Mouse (Mus musculus): ENCODE measurements around the gene Hsf4. TPM values are rescaled to one million over a fixed set of nuclear protein-coding genes. Genes with fewer than 3 reads are reported as not detected.

The Hsf4 gene
- polyA plus RNA-seq, 1 experiment, result 2.0 TPM

DNA sequence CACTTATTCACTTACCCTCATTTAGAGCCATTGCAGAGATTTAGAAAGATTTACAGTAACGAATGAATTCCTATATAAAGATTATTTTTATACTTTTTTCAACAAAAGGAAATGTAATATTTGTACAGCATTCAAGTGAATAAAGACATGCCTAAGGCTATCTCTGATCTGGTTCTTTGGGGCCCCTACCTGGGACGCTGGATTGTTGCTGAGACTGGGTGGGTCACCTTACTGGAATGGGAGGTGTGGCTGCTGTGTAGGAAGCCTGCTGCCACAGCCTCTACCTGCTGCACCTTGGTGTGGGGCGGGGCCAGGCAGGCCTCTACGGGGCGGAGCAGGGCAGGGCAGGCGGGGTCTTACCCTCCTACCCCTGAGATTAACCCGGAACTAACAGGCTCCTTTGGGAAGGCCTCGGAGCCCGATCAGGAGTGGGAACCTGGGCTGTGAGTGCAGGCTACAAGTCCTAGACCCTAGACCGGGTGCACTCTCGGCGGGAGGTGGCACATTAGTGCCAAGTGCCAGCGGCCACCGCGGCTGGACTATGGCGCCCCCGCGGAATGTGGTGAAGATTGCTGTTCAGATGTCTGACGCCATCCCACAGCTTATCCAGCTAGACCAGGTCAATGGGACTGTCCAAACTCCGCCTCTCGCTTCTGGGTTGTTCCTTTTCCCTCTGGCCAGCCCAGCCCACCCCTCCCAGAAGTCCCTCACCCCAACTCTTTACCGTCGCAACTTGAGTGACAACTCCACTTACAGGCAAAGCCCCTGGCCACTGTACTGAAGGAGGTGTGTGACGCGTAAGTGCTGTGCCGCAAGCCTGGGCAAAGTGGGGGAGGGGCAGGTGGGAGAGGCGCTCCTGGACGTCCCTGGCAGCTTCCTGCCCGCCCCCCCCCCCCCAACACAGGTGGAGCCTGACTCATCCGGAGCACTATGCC is 35.9 kb downstream of the Hsf4 start, which contains the start of gene Elmo3:
Gene Elmo3 (plus strand): TSS at position 391 of the 935 bp plus-strand sequence.
- DNase-seq (ENCODE audit: low read depth), result no peak

DNA sequence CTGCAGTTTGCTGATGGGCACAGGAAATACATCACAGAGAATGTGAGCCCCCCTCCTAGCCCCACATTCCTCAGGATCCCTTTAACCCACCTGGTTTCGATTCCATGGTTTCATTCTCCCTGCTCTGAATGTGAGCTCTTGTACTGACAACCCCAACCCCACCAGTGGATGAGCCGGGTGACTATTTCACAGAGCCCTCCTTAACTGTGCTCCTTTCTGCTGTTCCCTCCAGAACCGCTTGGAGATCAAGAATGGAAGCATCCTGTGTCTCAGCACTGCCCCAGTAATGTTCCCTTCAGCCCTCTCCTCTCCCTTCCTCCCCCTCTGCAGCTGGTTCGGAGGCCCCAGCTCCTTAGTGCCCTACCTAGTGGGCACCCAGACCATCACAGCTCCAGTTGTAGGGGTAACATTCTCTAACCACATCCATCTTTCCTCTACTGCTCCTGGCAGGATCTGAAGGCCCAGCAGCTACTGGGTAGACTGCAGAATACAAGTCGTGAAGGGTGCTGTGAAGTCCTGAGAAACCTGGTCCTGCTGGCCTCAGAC is 36.6 kb downstream of the Hsf4 start:
- DNase-seq (ENCODE audit: low read depth), result no peak

DNA sequence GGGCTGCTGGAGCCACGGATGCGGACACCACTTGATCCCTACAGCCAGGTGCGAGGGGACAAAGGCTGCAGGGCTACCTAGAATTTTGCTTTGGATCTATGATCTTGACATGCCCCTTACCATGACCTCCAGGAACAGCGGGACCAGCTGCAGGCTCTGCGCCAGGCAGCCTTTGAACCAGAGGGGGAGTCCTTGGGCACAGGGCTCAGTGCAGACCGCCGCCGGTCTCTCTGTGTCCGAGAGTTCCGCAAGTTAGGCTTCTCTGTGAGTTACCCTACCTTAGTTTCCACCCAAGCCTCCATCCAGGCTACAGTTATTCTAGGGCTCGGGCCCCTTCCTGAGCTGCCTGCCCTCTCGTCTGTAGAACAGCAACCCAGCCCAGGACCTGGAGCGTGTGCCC is 38.1 kb downstream of the Hsf4 start:
- DNase-seq (ENCODE audit: low read depth), result no peak

DNA sequence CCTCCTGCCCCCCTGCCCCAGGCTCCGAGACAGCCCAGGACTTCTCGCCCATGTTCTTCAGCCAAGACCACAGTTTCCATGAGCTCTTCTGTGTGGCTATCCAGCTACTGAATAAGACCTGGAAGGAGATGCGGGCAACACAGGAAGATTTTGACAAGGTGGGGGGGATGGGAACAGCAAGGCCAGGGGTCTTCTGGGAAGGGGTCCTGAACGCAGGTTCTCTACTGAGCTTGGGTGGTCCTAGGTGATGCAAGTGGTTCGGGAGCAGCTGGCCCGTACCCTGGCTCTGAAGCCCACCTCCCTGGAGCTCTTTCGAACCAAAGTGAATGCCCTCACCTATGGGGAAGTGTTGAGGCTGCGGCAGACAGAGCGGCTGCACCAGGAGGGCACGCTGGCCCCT is 38.8 kb downstream of the Hsf4 start:
- no peak for DNase-seq (ENCODE audit: low read depth)

DNA sequence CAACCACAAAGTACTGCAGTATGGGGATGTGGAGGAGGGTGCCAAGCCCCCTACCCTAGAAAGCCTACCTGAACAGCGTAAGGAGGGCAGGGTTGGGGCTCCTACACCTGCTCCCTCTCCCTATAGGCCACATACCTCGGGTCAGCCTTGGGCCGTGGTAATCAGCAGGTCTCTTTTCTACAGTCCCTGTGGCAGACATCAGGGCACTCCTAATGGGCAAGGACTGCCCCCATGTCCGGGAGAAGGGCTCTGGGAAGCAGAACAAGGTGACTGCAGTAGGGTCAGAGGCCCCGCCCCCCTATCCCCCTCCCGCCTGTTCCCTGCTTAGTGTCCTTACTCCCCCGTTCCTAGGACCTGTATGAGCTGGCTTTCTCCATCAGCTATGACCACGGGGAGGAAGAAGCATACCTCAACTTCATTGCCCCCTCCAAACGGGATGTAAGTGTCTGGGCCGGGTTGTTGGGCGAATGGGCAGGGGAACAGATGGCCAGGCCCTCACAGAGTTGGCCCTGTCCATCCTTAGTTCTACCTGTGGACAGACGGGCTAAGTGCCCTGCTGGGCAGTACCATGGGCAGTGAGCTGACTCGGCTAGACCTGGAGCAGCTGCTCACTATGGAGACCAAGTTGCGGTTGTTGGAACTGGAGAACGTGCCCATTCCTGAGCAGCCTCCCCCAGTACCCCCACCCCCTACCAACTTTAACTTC is 39.7 kb downstream of the Hsf4 start:
- no peak for DNase-seq (ENCODE audit: low read depth)

DNA sequence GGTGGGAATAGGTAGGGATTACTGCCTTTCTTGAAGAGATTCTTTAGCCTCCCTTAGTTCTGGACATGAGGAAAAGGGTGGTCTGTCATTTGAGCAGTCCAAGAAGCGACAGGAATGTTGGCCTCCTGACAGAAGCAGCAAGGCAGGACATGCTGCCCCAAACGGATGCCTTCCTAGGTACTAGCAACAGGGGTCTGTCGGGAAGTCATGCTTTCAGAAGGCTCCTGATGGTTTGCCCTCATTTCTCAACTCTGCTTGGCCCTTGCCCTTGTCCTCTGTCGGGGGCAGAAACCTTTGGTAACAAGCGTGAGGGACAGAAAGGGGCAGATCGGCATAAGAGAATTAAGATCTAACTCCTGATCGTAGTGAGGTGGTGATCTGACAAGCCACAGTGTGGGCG is 40.5 kb downstream of the Hsf4 start:
- no peak for DNase-seq (ENCODE audit: low read depth)

DNA sequence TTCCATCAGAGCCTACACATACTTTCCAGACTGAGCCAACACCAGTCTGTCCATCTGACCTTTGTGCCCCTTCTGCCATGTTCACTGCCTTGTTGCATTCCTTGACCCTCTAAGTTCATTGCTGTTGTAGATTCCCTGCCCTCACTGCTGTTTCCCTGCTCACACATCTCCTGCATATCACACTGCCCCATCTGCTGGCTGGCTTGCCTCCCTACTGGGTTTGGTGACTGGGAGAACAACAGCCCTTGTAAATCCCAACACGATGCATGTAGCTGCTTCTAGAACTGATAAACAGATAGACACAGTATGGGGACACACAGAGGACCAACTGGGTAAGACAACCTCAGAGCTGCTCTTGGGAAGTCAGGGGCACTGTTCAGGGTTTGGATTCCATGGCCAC is 42.1 kb downstream of the Hsf4 start:
- DNase-seq (ENCODE audit: low read depth), result no peak

DNA sequence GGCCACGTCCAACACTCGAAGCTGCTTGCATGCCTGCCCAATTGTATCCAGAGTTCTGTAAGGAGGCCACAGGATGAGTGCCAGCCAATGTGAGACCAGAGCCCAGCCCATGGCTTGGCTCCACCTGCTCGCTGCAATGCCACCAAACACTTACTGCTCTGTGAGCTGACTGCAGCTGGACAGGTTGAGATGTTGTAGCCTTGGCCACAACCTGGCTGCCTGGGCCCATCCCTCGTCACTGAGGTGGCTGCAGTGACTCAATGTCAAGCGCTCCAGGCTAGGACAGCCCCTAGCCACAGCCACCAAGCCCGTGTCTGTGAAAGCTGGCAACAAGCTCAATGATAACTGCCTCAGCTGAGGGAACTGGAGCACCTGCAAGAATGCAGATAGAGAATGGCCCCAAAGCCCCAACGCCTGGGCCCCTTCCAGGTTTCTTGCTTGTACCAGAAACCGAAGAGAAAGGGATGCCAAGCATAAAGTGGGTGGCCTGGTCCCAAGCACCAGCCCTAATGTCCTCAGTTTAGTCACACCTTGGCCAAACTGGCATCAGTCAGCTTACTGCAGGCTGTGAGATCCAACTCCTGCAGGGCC is 43.4 kb downstream of the Hsf4 start:
- DNase-seq (ENCODE audit: low read depth), result no peak

DNA sequence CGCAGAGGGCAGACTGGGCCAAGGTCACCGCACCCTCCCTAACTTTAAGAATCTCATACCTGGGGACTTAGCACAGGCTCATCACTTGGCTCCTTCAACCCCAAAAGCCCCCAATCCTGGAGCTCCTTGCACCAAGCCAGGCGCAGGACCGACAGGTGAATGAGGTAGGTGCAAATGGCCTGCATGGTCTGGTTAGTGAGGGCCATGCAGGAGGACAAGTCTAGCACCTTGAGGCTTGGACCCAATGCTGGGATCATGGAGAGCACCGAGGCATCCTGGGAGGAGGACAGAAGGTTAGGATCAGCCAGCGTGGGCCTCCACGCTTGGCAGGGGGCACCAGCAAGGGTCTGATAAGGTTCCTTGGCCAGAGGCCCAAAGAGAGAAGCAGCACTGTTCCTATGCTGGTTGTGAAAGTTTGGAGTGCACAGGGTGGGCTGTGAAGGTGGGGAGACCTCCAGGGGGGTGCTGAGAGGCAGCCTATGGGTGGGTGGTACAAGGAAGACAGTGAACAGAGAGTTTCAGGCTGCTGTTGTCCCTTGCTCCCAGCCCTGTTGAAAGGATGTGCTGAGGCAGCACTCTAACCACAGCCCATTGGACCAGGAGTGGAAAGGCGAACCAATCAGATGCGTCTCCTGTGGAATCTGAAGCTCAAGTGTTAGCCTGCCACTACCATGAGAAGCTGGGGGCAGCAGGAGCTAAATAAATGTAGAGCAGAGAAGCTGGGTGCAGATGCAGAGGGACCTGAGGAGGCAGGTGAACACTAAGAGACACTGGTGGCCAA is 44.2 kb downstream of the Hsf4 start:
- DNase-seq (ENCODE audit: low read depth), result no peak

DNA sequence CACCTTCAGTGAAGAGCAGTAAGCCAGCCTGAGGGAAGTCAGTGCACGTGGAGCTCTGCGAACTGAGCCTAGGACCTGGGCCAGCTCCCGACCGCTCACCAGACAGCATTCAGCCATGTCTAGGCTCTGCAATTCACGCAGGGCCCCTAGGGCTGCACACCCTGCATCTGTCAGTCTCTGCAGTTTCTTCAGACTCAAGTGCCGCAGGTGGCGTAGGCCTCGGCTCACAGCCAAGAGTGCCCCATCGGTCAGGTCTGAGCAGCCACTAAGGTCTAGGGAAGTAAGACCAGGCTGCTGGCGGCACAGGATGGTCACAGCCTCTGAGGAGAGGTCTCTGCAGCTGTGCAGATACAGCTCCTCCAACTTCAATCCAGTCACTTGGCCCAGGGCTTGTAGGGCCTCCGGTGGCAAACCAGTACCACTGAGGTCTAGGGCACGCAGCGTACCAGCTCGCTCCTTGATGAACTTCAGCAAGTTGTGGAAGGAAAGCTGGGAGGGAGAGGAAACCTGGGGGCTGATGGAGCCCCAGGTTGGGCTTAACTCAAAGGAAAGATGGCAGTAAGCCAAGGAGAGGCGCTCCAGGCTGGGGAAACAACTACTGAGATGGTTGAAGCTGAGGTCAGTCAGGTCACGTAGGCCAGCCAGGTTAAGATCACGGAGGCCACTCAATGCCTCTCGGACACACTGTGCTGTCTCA is 45.6 kb downstream of the Hsf4 start:
- DNase-seq (ENCODE audit: low read depth), result no peak

DNA sequence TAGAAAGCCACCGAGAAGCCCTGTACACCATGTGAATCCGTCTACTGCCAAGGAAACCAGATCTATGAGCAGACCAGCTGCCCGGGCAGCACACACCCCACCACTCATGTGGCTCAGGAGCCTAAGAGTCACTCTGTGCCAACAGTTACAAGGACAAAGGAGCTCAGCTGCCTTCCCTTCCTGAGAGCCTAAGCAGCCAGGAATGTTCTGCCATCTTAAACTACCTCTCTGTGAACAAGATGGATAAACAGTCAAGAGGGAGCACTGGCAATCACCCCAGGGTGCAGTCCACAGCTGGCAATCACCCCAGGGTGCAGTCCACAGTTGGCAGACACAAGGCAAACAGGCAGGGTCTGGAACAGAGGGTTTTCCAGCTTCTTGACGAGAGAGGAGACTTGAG is 48.3 kb downstream of the Hsf4 start:
- no peak for DNase-seq (ENCODE audit: low read depth)

DNA sequence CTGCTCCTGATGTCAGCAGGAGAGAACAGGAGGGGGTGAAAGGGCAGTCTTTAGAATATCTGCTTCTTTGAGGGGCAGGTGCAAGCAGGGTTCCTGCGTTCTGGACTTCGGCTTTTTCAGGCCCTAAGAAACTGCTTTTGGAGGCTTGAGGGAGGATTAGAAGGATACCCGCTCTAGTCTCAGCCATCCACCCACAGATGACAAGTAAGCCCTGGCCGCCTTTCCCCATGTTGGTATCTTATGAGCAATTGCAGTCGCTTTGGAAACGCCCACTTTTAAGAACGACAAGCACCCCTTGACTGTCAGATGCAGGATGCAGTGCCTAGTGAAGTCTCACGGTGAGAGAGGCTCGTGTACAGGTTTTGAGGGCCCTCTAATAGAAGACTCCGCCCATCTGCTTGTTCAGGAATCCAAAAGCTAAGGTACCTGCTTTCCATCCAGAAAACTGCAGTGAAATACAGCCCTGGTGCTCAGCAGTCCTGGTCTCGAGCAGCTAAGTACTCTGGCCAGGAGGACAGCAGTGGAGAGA is 49.1 kb downstream of the Hsf4 start:
- DNase-seq (ENCODE audit: low read depth), result no peak

DNA sequence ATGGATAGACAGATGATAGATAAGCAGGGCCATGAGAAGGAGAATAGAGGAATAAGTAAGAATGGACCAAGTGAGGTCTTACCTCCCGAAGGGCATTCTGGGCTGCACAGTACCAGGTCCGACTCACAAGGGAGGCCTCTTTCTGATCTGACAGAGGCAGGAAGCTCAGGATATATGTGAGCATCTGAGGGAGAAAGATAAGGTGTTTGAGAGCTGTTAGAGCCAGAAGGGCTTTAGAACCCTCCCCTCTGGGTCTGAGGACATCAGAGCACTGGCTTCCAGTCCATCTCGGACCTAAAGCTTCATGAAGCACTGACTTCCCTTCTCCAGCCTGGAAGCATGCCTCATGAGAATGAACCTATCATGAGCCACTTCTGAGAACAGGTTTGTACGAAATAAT is 53.6 kb downstream of the Hsf4 start:
- DNase-seq (ENCODE audit: low read depth), result no peak

Other genes with a start within 250 kb of the Hsf4 start
- 0.62 TPM in 1 of 2 replicates, not detected in the other for gene Ces3a, start 221.2 kb upstream of the Hsf4 start, polyA plus RNA-seq (2012; rRNA removed)
- gene Ces3b, start 186.0 kb upstream of the Hsf4 start, polyA plus RNA-seq (2012; rRNA removed), result 0.19 and 0.41 TPM in 2 replicates
- gene Ces4a, start 138.0 kb upstream of the Hsf4 start, polyA plus RNA-seq (2012; rRNA removed), result 0.04 and 0.06 TPM in 2 replicates
- gene Cbfb, start 99.1 kb upstream of the Hsf4 start, polyA plus RNA-seq (2012; rRNA removed), result 7.8 and 15.8 TPM in 2 replicates
- gene D230025D16Rik, start 44.7 kb upstream of the Hsf4 start, polyA plus RNA-seq (2012; rRNA removed), result 19.6 and 23.2 TPM in 2 replicates
- 10.7 and 12.1 TPM in 2 replicates for gene B3gnt9, start 14.6 kb upstream of the Hsf4 start, polyA plus RNA-seq (2012; rRNA removed)
- 11.6 and 12.4 TPM in 2 replicates for gene Tradd, start 5.2 kb upstream of the Hsf4 start, polyA plus RNA-seq (2012; rRNA removed)
- gene Fbxl8, start 5.2 kb upstream of the Hsf4 start, polyA plus RNA-seq (2012; rRNA removed), result 6.5 and 7.6 TPM in 2 replicates
- 5.9 and 8.6 TPM in 2 replicates for gene Nol3, start 6.3 kb downstream of the Hsf4 start, polyA plus RNA-seq (2012; rRNA removed)
- 5.3 and 5.4 TPM in 2 replicates for gene 4931428F04Rik, start 20.1 kb downstream of the Hsf4 start, polyA plus RNA-seq (2012; rRNA removed)
- 6.3 and 9.6 TPM in 2 replicates for gene Exoc3l, start 26.3 kb downstream of the Hsf4 start, polyA plus RNA-seq (2012; rRNA removed)
- gene E2f4, start 27.9 kb downstream of the Hsf4 start, polyA plus RNA-seq (2012; rRNA removed), result 83.7 and 88.9 TPM in 2 replicates
- gene Elmo3, start 35.8 kb downstream of the Hsf4 start, polyA plus RNA-seq (2012; rRNA removed), result 39.3 and 39.9 TPM in 2 replicates
- 11.5 and 12.6 TPM in 2 replicates for gene Lrrc29, start 56.5 kb downstream of the Hsf4 start, polyA plus RNA-seq (2012; rRNA removed)
- gene Tmem208, start 56.6 kb downstream of the Hsf4 start, polyA plus RNA-seq (2012; rRNA removed), result 74.9 and 103 TPM in 2 replicates
- gene Fhod1, start 78.2 kb downstream of the Hsf4 start, polyA plus RNA-seq (2012; rRNA removed), result 17.8 and 19.6 TPM in 2 replicates
- 2.9 and 3.7 TPM in 2 replicates for gene Slc9a5, start 79.0 kb downstream of the Hsf4 start, polyA plus RNA-seq (2012; rRNA removed)
- 2.4 and 2.7 TPM in 2 replicates for gene Plekhg4, start 103.5 kb downstream of the Hsf4 start, polyA plus RNA-seq (2012; rRNA removed)
- gene Kctd19, start 143.7 kb downstream of the Hsf4 start, polyA plus RNA-seq (2012; rRNA removed), result 0.23 and 0.89 TPM in 2 replicates
- gene Lrrc36, start 143.8 kb downstream of the Hsf4 start, polyA plus RNA-seq (2012; rRNA removed), result 1.8 and 2.3 TPM in 2 replicates
- 63.4 and 71.3 TPM in 2 replicates for gene Tppp3, start 201.7 kb downstream of the Hsf4 start, polyA plus RNA-seq (2012; rRNA removed)
- 37.2 and 43.5 TPM in 2 replicates for gene Zdhhc1, start 227.1 kb downstream of the Hsf4 start, polyA plus RNA-seq (2012; rRNA removed)
- 1.4 and 1.8 TPM in 2 replicates for gene Hsd11b2, start 249.0 kb downstream of the Hsf4 start, polyA plus RNA-seq (2012; rRNA removed)

Measured in gonadal fat pad, adult 2 months (tissue).